Mouse (Mus musculus) megakaryocyte-erythroid progenitor cell, adult 5-6 weeks (primary cell): Measurements from ENCODE around the gene Gm16513. TPM values are rescaled to one million over a fixed set of nuclear protein-coding genes. Genes with fewer than 3 reads are reported as not detected.
"Not testable (repeated sequence)": the region's sequence is repeated elsewhere in the genome, so short reads cannot be mapped to it uniquely, and the experiment has no call there.

Source experiments
- ATAC-seq: replicated peaks from 2 replicates; pipeline ENCODE4 v1.8.0; 2016; ENCODE audit warnings: mild to moderate bottlenecking, inconsistent platforms; ENCODE audit not compliant: severe bottlenecking, poor library complexity, low FRiP score, low TSS enrichment
- total RNA-seq, 2 experiments: library from RNA; stranded (forward) in 1 of 2; stranded (reverse) in 1 of 2; fragments of 200-1000, 215-1000 nt in 1 of 2; fragments of >200 nt in 1 of 2; fragmentation: Nextera tagmentation in 1 of 2; gene quantifications; 2 replicates each; pipeline ENCODE4 v1.2.3; 2014 to 2017

Gene Gm16513
- not detected in 2 replicates for total RNA-seq (2014; fragmentation: Nextera tagmentation)
- not detected in 2 replicates for total RNA-seq (2017)

GRCm38 (mm10) chr5:95182324-95182723 is at the start of gene Gm16513:
Gene Gm16513 (plus strand): TSS chr5:95182624.
- not testable (repeated sequence) for ATAC-seq

Other genes starting within 250 kb of the Gm16513 start
- gene Gm6367, start 194.0 kb upstream of the Gm16513 start, total RNA-seq (2014; fragmentation: Nextera tagmentation): not detected in 2 replicates
- not detected in 2 replicates for gene Gm6367, start 194.0 kb upstream of the Gm16513 start, total RNA-seq (2017)
- not detected in 2 replicates for gene Gm7942, start 75.7 kb upstream of the Gm16513 start, total RNA-seq (2014; fragmentation: Nextera tagmentation)
- not detected in 2 replicates for gene Gm7942, start 75.7 kb upstream of the Gm16513 start, total RNA-seq (2017)
- gene Gm10424, start 90.1 kb downstream of the Gm16513 start, total RNA-seq (2014; fragmentation: Nextera tagmentation): not detected in 2 replicates
- gene Gm10424, start 90.1 kb downstream of the Gm16513 start, total RNA-seq (2017): not detected in 2 replicates
- gene Gm3259, start 123.3 kb downstream of the Gm16513 start, total RNA-seq (2014; fragmentation: Nextera tagmentation): not detected in 2 replicates
- gene Gm3259, start 123.3 kb downstream of the Gm16513 start, total RNA-seq (2017): not detected in 2 replicates